ENCODE assay signal across 12 mouse cellular contexts in genomic region chr13:36729731-36730340, GRCm38 (mm10). TPM values are rescaled to one million over a fixed set of nuclear protein-coding genes. Genes with fewer than 3 reads are reported as not detected.
A peak's percentile ranks its signal among the peaks of the same experiment; 100 is the strongest.
DNase-seq lines count a peak whose midpoint lies in the region; ATAC-seq and TF ChIP-seq lines count a peak whose summit lies in the region.
"Had no signal": no experiment of that assay in that cellular context is flagged by ENCODE, and none has a peak within 500 bp of the region (broad histone marks: within the 10 kb centered on the region; RNA-seq: fewer than 3 reads in every experiment).

No protein-coding gene starts in this region.

- 1% methylated on average over 13 of the region's 13 CpGs for WGBS in hindbrain, embryonic 13.5 days
- WGBS in midbrain, postnatal 0 days, result 3% methylated on average over 13 of the region's 13 CpGs

- peak overlapping the region; percentile 52 for H3K4me3 ChIP-seq in hindbrain, embryonic 13.5 days
- peak overlapping the region; percentile 54 for H3K4me3 ChIP-seq in midbrain, postnatal 0 days (ENCODE audit: low read depth, low read length)
- H3K4me3 ChIP-seq: erythroblast, embryonic 14.5 days; lung, embryonic 15.5 days had no signal

- no peak for TF ChIP-seq CTCF in midbrain, postnatal 0 days (IDR thresholded peaks at IDR 0.05)

- ATAC-seq in hindbrain, embryonic 13.5 days (ENCODE audit: low FRiP score), result no peak
- ATAC-seq in midbrain, postnatal 0 days (ENCODE audit: low FRiP score), result no peak
- ATAC-seq in megakaryocyte-erythroid progenitor cell, adult 5-6 weeks (replicated peaks; ENCODE audit: low FRiP score, low TSS enrichment, poor library complexity, severe bottlenecking), result no peak

- peak overlapping the region; percentile 97 for H3K27ac ChIP-seq in hindbrain, embryonic 13.5 days
- H3K27ac ChIP-seq in midbrain, postnatal 0 days (ENCODE audit: low read depth, low read length), result peak overlapping the region; percentile 84
- H3K27ac ChIP-seq: lung, embryonic 15.5 days had no signal

- peak overlapping the region; percentile 67 for H3K4me2 ChIP-seq in hindbrain, embryonic 13.5 days
- H3K4me2 ChIP-seq in midbrain, postnatal 0 days (ENCODE audit: low read depth, low read length, poor library complexity, severe bottlenecking), result peak overlapping the region; percentile 60
- H3K4me2 ChIP-seq: lung, embryonic 15.5 days had no signal

- peak; percentile 36 for DNase-seq in cerebellum, adult 9-11 months
- peak; percentile 12 for DNase-seq in embryo, embryonic 10.5 days (ENCODE audit: low spot score)
- DNase-seq in midbrain, postnatal 0 days (ENCODE audit: low spot score), result peak; percentile 33
- no peak for DNase-seq in adrenal gland, adult 8-10 months
- no peak for DNase-seq in spleen, postnatal 4 days (ENCODE audit: low spot score in 2 of 2)
- DNase-seq in heart, adult 18-20 months, result no peak
- DNase-seq: adrenal gland, postnatal 25 days had no signal

- no peaks in the 10 kb centered on the region for H3K36me3 ChIP-seq in hindbrain, embryonic 13.5 days
- no peaks in the 10 kb centered on the region for H3K36me3 ChIP-seq in midbrain, postnatal 0 days (ENCODE audit: insufficient read depth, low read length)
- H3K36me3 ChIP-seq: lung, embryonic 15.5 days had no signal

- peaks cover 43% of the 10 kb centered on the region for H3K4me1 ChIP-seq in hindbrain, embryonic 13.5 days (replicated peaks)
- no peaks in the 10 kb centered on the region for H3K4me1 ChIP-seq in midbrain, postnatal 0 days (ENCODE audit: insufficient read depth, low read length)

- H3K9me3 ChIP-seq in hindbrain, embryonic 13.5 days, result no peaks in the 10 kb centered on the region
- no peaks in the 10 kb centered on the region for H3K9me3 ChIP-seq in midbrain, postnatal 0 days (ENCODE audit: low read length)
- H3K9me3 ChIP-seq: lung, embryonic 15.5 days had no signal

- peaks cover 66% of the 10 kb centered on the region for H3K27me3 ChIP-seq in hindbrain, embryonic 13.5 days
- no peaks in the 10 kb centered on the region; the same call in 1 of the 2 replicates for H3K27me3 ChIP-seq in midbrain, postnatal 0 days (ENCODE audit: insufficient read depth, low read length)

- peak overlapping the region; percentile 85 for H3K9ac ChIP-seq in hindbrain, embryonic 13.5 days
- peak overlapping the region; percentile 64 for H3K9ac ChIP-seq in midbrain, postnatal 0 days (replicated peaks; ENCODE audit: low read length, poor library complexity, severe bottlenecking)
- H3K9ac ChIP-seq: lung, embryonic 15.5 days had no signal

RNA-seq across cellular contexts. Expression of gene Nrn1, which starts 5.1 kb away (rescaled TPM):
- 60.6 and 62.8 TPM in 2 replicates for polyA plus RNA-seq in hindbrain, embryonic 13.5 days (2015; fragmentation: Nextera tagmentation; extraction: Ambion mirVana)
- 122 and 155 TPM in 2 replicates for total RNA-seq in midbrain, postnatal 0 days (2014; rRNA removed)
- 54.0 and 67.8 TPM in 2 replicates for polyA plus RNA-seq in midbrain, postnatal 0 days (2015; fragmentation: Nextera tagmentation; extraction: Ambion mirVana)
- total RNA-seq in adrenal gland, adult 8-10 months (2022), result 1 to 10 TPM; 2.8 to 6.1 (median 3.7) TPM
- total RNA-seq in megakaryocyte-erythroid progenitor cell, adult 5-6 weeks (2014; fragmentation: Nextera tagmentation), result not detected in 2 replicates
- not detected in 2 replicates for total RNA-seq in megakaryocyte-erythroid progenitor cell, adult 5-6 weeks (2017)
- 1 to 10 TPM; 4.4 to 5.6 TPM for total RNA-seq in heart, adult 18-20 months (2021)
- total RNA-seq: MEL had no signal

Comparison
In these comparisons a context has a peak if more than half of its experiments do, and no peak if none do; other contexts are left out.
1. DNase-seq: peak in cerebellum, adult 9-11 months (single experiment), embryo, embryonic 10.5 days (single experiment) and midbrain, postnatal 0 days (single experiment); none in adrenal gland, adult 8-10 months (single experiment), spleen, postnatal 4 days (0 of 2) and heart, adult 18-20 months (0 of 2).
2. RNA of gene Nrn1, which starts 5.1 kb away (total RNA-seq): 122 to 155 TPM in midbrain, postnatal 0 days; 4.4 to 5.6 TPM in heart, adult 18-20 months, 2.8 to 6.1 TPM in adrenal gland, adult 8-10 months and not detected in megakaryocyte-erythroid progenitor cell, adult 5-6 weeks; every median in the first group is over 10 times any median in the second.